Mouse (Mus musculus): ENCODE data around the gene Tmem248. TPM values are rescaled to one million over a fixed set of nuclear protein-coding genes. Genes with fewer than 3 reads are reported as not detected.

The Tmem248 gene
- total and polyA plus RNA-seq, 3 experiments: 34.6 to 62.4 (median 40.6) TPM

DNA sequence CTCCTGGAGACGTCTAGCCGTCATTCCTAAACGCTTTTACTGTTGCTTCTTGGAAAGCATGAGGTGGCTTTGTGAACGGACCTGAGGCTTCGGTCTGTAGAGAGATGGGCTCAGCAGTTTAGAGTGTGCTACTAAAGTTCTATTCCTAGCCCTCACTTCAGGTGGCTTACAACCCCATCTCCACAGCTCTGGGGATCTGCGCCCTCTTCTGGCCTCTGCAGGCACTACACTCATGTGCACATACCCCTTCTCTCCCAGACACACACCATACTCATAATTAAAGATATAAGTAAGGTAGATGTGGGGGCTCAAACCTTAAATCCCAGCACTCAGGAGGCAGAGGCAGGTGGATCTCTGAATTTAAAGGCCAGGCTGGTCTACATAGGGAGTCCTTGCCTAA lies 73.4 kb downstream of the Tmem248 start:
- Histone ChIP-seq H3K36me3 (replicated peaks) (peaks cover 98% of the 10 kb centered on the region), H3K9me3 (replicated peaks) (0 out of 2 replicates have a peak, but pooled peaks cover 2% of the 10 kb centered on the region), H3K4me3 (ENCODE audit: low read depth, low read length) (no peak overlapping the region), H3K27me3 (ENCODE audit: insufficient read depth, low read length) (no peaks in the 10 kb centered on the region), H3K4me1 (ENCODE audit: insufficient read depth, low read depth, low read length) (no peaks in the 10 kb centered on the region)
- DNase-seq (ENCODE audit: low spot score) (no peak), ATAC-seq (ENCODE audit: extremely low read depth, insufficient number of reproducible peaks, low FRiP score, poor library complexity, severe bottlenecking) (no peak)
- TF ChIP-seq CTCF (IDR thresholded peaks at IDR 0.05; ENCODE audit: low read depth, low read length): no peak
- TF ChIP-seq GATA1 (IDR thresholded peaks at IDR 0.05; ENCODE audit: borderline replicate concordance, low read length): no peak
- TF ChIP-seq TAL1 (conservative IDR thresholded peaks at IDR 0.05; ENCODE audit: low read depth, low read length): no peak
- no peak for TF ChIP-seq GATA2 (IDR thresholded peaks at IDR 0.05; ENCODE audit: borderline replicate concordance, low read depth, low read length)
- no peak for TF ChIP-seq POLR2AphosphoS5 (IDR thresholded peaks at IDR 0.05; ENCODE audit: insufficient replicate concordance, low read depth, low read length)

DNA sequence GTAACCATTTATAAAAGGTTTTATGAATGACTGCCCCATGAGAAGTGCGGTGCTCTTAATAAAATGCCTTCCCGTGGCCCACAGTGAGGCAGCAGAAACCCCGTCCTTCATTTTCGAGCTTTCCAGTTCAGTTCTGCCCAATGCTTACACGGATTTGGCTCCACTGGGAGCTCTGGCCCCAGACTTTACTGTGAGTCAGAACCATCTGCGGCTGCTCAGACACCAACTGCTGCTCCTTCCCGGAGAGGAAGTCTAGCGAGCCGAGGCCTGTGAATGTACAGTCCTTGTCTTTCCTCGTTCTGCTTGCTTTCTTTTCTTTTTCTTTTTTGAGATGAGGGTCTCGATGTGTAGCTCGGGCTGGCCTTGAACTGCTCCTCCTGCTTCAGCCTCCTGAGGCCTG lies 73.9 kb downstream of the Tmem248 start:
- no peak for DNase-seq (ENCODE audit: low spot score)
- TF ChIP-seq POLR2AphosphoS5 (IDR thresholded peaks at IDR 0.05; ENCODE audit: insufficient replicate concordance, low read depth, low read length): no peak
- TF ChIP-seq GATA2 (IDR thresholded peaks at IDR 0.05; ENCODE audit: borderline replicate concordance, low read depth, low read length): no peak
- no peak for TF ChIP-seq CTCF (IDR thresholded peaks at IDR 0.05; ENCODE audit: low read depth, low read length)
- no peak for TF ChIP-seq GATA1 (IDR thresholded peaks at IDR 0.05; ENCODE audit: borderline replicate concordance, low read length)
- no peak for TF ChIP-seq TAL1 (conservative IDR thresholded peaks at IDR 0.05; ENCODE audit: low read depth, low read length)
- Histone ChIP-seq H3K9me3 (replicated peaks) (0 out of 2 replicates have a peak, but pooled peaks cover 2% of the 10 kb centered on the region), H3K36me3 (replicated peaks) (peaks cover 97% of the 10 kb centered on the region), H3K4me3 (ENCODE audit: low read depth, low read length) (no peak overlapping the region), H3K27me3 (ENCODE audit: insufficient read depth, low read length) (no peaks in the 10 kb centered on the region), H3K4me1 (ENCODE audit: insufficient read depth, low read depth, low read length) (no peaks in the 10 kb centered on the region)
- ATAC-seq (ENCODE audit: extremely low read depth, insufficient number of reproducible peaks, low FRiP score, poor library complexity, severe bottlenecking): no peak

DNA sequence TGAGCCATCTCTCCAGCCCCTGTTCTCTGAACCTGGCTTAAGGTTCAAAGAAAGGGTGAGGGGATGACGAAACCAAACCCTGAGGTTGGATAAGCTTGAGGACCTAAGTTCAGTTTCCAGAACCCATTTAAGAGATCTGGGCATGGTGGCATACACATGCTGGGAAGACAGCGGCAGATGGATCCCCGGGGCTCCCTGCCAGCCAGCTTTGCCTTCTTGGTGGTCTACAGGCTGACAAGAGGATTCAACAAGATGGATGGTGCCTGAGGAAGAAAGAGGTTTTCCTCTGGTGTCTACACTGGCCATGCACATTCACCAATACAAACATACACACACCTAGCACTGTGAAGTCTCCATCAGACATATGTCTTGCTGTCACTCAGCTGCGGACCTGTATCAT lies 76.1 kb downstream of the Tmem248 start:
- 0 out of 2 replicates have a peak, but pooled peaks cover 2% of the 10 kb centered on the region for H3K9me3 ChIP-seq (replicated peaks)
- peaks cover 96% of the 10 kb centered on the region for H3K36me3 ChIP-seq (replicated peaks)
- H3K27me3 ChIP-seq (ENCODE audit: insufficient read depth, low read length): no peaks in the 10 kb centered on the region
- no peak overlapping the region for H3K4me3 ChIP-seq (ENCODE audit: low read depth, low read length)
- DNase-seq (ENCODE audit: low spot score): no peak
- H3K4me1 ChIP-seq (ENCODE audit: insufficient read depth, low read depth, low read length): no peaks in the 10 kb centered on the region
- TF ChIP-seq POLR2AphosphoS5 (IDR thresholded peaks at IDR 0.05; ENCODE audit: insufficient replicate concordance, low read depth, low read length) (no peak), TAL1 (conservative IDR thresholded peaks at IDR 0.05; ENCODE audit: low read depth, low read length) (no peak), GATA1 (IDR thresholded peaks at IDR 0.05; ENCODE audit: borderline replicate concordance, low read length) (no peak), GATA2 (IDR thresholded peaks at IDR 0.05; ENCODE audit: borderline replicate concordance, low read depth, low read length) (no peak), CTCF (IDR thresholded peaks at IDR 0.05; ENCODE audit: low read depth, low read length) (no peak)
- ATAC-seq (ENCODE audit: extremely low read depth, insufficient number of reproducible peaks, low FRiP score, poor library complexity, severe bottlenecking): no peak

Other genes starting within 250 kb of the Tmem248 start
- 53.6 and 54.1 TPM in 2 replicates for gene Gusb, start 214.0 kb upstream of the Tmem248 start, total RNA-seq (2014; fragmentation: Nextera tagmentation)
- gene Gusb, start 214.0 kb upstream of the Tmem248 start, total RNA-seq (2017): 68.0 and 74.6 TPM in 2 replicates
- 19.5 and 21.9 TPM in 2 replicates for gene Gusb, start 214.0 kb upstream of the Tmem248 start, polyA plus RNA-seq (2012)
- gene Asl, start 187.8 kb upstream of the Tmem248 start, total RNA-seq (2014; fragmentation: Nextera tagmentation): 32.8 and 48.6 TPM in 2 replicates
- 29.4 and 34.2 TPM in 2 replicates for gene Asl, start 187.8 kb upstream of the Tmem248 start, total RNA-seq (2017)
- gene Asl, start 187.8 kb upstream of the Tmem248 start, polyA plus RNA-seq (2012): 22.6 and 23.9 TPM in 2 replicates
- 86.2 and 94.0 TPM in 2 replicates for gene Crcp, start 187.8 kb upstream of the Tmem248 start, total RNA-seq (2014; fragmentation: Nextera tagmentation)
- gene Crcp, start 187.8 kb upstream of the Tmem248 start, total RNA-seq (2017): 45.0 and 46.7 TPM in 2 replicates
- gene Crcp, start 187.8 kb upstream of the Tmem248 start, polyA plus RNA-seq (2012): 10.2 and 12.4 TPM in 2 replicates
- not detected in 2 replicates for gene Tpst1, start 143.8 kb upstream of the Tmem248 start, total RNA-seq (2014; fragmentation: Nextera tagmentation)
- 0.22 and 0.58 TPM in 2 replicates for gene Tpst1, start 143.8 kb upstream of the Tmem248 start, total RNA-seq (2017)
- gene Tpst1, start 143.8 kb upstream of the Tmem248 start, polyA plus RNA-seq (2012): not detected in 2 replicates
- 5.0 and 6.9 TPM in 2 replicates for gene Kctd7, start 72.2 kb upstream of the Tmem248 start, total RNA-seq (2014; fragmentation: Nextera tagmentation)
- gene Kctd7, start 72.2 kb upstream of the Tmem248 start, total RNA-seq (2017): 10.2 and 10.3 TPM in 2 replicates
- gene Kctd7, start 72.2 kb upstream of the Tmem248 start, polyA plus RNA-seq (2012): 7.8 and 10.3 TPM in 2 replicates
- 44.0 and 48.2 TPM in 2 replicates for gene Rabgef1, start 45.3 kb upstream of the Tmem248 start, total RNA-seq (2014; fragmentation: Nextera tagmentation)
- gene Rabgef1, start 45.3 kb upstream of the Tmem248 start, total RNA-seq (2017): 52.9 and 80.4 TPM in 2 replicates
- gene Rabgef1, start 45.3 kb upstream of the Tmem248 start, polyA plus RNA-seq (2012): 18.5 and 23.4 TPM in 2 replicates
- gene Sbds, start 38.4 kb downstream of the Tmem248 start, total RNA-seq (2014; fragmentation: Nextera tagmentation): 112 and 123 TPM in 2 replicates
- 76.1 and 91.8 TPM in 2 replicates for gene Sbds, start 38.4 kb downstream of the Tmem248 start, total RNA-seq (2017)
- gene Sbds, start 38.4 kb downstream of the Tmem248 start, polyA plus RNA-seq (2012): 18.9 and 28.1 TPM in 2 replicates
- 27.2 and 29.0 TPM in 2 replicates for gene Tyw1, start 38.5 kb downstream of the Tmem248 start, total RNA-seq (2014; fragmentation: Nextera tagmentation)
- 26.3 and 26.7 TPM in 2 replicates for gene Tyw1, start 38.5 kb downstream of the Tmem248 start, total RNA-seq (2017)
- 6.5 and 6.7 TPM in 2 replicates for gene Tyw1, start 38.5 kb downstream of the Tmem248 start, polyA plus RNA-seq (2012)
- not detected in 2 replicates for gene Caln1, start 152.4 kb downstream of the Tmem248 start, total RNA-seq (2014; fragmentation: Nextera tagmentation)
- 0.06 and 0.11 TPM in 2 replicates for gene Caln1, start 152.4 kb downstream of the Tmem248 start, total RNA-seq (2017)
- gene Caln1, start 152.4 kb downstream of the Tmem248 start, polyA plus RNA-seq (2012): not detected in 2 replicates
- not detected in 2 replicates for gene A330070K13Rik, start 167.6 kb downstream of the Tmem248 start, total RNA-seq (2014; fragmentation: Nextera tagmentation)
- gene A330070K13Rik, start 167.6 kb downstream of the Tmem248 start, total RNA-seq (2017): not detected in 2 replicates
- not detected in 2 replicates for gene A330070K13Rik, start 167.6 kb downstream of the Tmem248 start, polyA plus RNA-seq (2012)